Mouse (Mus musculus): ENCODE measurements around the gene Dtnb.

Dtnb gene

DNA sequence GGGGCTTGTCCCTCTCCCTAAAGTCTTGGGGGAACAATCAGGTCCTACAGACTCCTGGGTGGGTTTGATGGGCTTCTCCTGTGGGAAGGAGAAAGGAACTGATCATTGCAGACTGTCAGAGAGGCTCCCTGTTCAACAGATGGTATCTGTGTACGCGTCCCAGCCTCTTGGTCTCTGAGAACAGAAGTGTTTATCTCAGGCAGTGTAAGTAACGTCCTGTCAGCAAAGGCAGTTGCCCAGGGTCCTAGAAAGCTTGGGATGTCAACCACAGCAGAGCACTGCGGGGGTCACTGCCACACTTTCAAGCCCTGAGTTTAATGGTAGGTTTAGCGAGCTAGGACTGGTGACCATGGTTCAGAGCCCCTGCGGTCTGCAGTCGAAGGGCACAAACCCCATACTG lies 161.1 kb downstream of the Dtnb start:
- no peak overlapping the region for H3K4me3 ChIP-seq (replicated peaks; ENCODE audit: low read length)
- TF ChIP-seq POU5F1 (IDR thresholded peaks at IDR 0.05; ENCODE audit: borderline replicate concordance, low read length) (no peak), CTCF (conservative IDR thresholded peaks at IDR 0.05; ENCODE audit: low read length) (no peak), NANOG (IDR thresholded peaks at IDR 0.05; ENCODE audit: borderline replicate concordance, low read length) (no peak)
- H3K36me3 ChIP-seq (ENCODE audit: insufficient read depth, low read length), result peaks cover 8% of the 10 kb centered on the region; the same call in 1 of the 2 replicates
- 0 out of 2 replicates have a peak, but pooled peaks cover 4% of the 10 kb centered on the region for H3K27me3 ChIP-seq (ENCODE audit: insufficient read depth, low read length)
- peaks cover 51% of the 10 kb centered on the region for H3K4me1 ChIP-seq (replicated peaks; ENCODE audit: low read depth, low read length)
- no peaks in the 10 kb centered on the region for H3K9me3 ChIP-seq (ENCODE audit: low read length)

DNA sequence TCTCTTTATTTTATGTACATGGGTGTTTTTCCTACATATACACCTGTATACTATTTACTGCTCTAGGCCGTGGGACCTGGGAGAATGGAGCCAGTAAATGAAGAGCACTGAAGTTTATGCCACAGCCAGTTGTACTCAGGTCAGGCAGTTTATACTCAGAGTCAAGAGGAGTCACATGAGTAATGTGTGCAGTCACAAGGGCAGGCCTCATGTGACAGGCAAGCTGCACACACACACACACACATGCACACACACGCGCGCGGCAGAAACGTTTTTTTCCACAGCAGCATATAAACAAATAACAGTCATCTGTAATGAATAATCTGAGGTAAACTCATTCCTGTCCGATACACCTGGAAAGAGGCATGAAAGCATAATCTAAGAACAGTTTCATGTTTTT lies 164.8 kb downstream of the Dtnb start:
- peaks cover 21% of the 10 kb centered on the region for H3K27me3 ChIP-seq (ENCODE audit: insufficient read depth, low read length)
- H3K9me3 ChIP-seq (ENCODE audit: low read length), result no peaks in the 10 kb centered on the region
- H3K36me3 ChIP-seq (ENCODE audit: insufficient read depth, low read length), result peaks cover 12% of the 10 kb centered on the region
- H3K4me1 ChIP-seq (replicated peaks; ENCODE audit: low read depth, low read length), result peaks cover 68% of the 10 kb centered on the region
- TF ChIP-seq NANOG (IDR thresholded peaks at IDR 0.05; ENCODE audit: borderline replicate concordance, low read length), result no peak
- no peak for TF ChIP-seq CTCF (conservative IDR thresholded peaks at IDR 0.05; ENCODE audit: low read length)
- TF ChIP-seq POU5F1 (IDR thresholded peaks at IDR 0.05; ENCODE audit: borderline replicate concordance, low read length), result no peak
- H3K4me3 ChIP-seq (replicated peaks; ENCODE audit: low read length), result no peak overlapping the region

DNA sequence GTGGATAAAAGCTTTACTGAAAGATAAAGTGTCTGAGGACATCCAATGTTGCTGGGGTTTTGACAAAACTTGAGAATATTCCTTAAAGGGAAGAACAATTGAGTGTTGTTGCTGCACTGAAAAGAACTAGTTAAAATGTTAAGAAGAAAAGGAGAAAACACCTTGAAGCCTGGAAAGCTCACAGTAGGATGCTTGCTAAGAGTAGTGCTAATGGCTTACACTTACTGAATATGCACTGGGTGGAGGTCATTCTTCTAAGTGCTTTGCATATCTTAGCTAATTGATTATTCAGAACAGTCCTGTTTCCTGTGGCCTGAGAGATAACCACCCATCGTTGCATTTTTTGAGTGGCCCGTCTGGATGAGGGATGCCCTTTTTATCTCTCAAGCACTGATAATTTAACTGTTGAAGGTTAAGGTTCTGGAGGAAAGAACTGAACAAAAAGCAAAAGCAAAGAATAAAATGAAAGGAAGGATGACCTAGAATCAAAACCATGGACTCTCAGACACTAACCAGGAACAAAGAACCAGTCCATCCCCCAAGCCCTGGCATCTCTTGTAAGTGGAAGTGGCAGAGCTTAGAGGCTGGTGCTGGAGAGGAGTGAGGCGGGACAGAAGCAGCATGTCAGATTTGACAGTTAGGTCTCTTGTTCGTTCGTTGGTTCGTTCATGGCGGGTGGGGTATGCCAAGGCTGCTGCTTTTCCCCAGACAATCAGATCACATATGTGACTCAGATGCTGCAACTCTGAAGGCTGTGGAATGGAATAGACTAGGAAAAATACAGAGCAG lies 166.8 kb downstream of the Dtnb start:
- H3K36me3 ChIP-seq (ENCODE audit: insufficient read depth, low read length), result peaks cover 12% of the 10 kb centered on the region
- H3K4me1 ChIP-seq (replicated peaks; ENCODE audit: low read depth, low read length), result peaks cover 49% of the 10 kb centered on the region
- no peak for TF ChIP-seq CTCF (conservative IDR thresholded peaks at IDR 0.05; ENCODE audit: low read length)
- peak; percentile 48; the same call in 1 of the 2 replicates for TF ChIP-seq POU5F1 (IDR thresholded peaks at IDR 0.05; ENCODE audit: borderline replicate concordance, low read length)
- TF ChIP-seq NANOG (IDR thresholded peaks at IDR 0.05; ENCODE audit: borderline replicate concordance, low read length), result peak; percentile 95
- peaks cover 21% of the 10 kb centered on the region for H3K27me3 ChIP-seq (ENCODE audit: insufficient read depth, low read length)
- no peak overlapping the region for H3K4me3 ChIP-seq (replicated peaks; ENCODE audit: low read length)
- no peaks in the 10 kb centered on the region for H3K9me3 ChIP-seq (ENCODE audit: low read length)

DNA sequence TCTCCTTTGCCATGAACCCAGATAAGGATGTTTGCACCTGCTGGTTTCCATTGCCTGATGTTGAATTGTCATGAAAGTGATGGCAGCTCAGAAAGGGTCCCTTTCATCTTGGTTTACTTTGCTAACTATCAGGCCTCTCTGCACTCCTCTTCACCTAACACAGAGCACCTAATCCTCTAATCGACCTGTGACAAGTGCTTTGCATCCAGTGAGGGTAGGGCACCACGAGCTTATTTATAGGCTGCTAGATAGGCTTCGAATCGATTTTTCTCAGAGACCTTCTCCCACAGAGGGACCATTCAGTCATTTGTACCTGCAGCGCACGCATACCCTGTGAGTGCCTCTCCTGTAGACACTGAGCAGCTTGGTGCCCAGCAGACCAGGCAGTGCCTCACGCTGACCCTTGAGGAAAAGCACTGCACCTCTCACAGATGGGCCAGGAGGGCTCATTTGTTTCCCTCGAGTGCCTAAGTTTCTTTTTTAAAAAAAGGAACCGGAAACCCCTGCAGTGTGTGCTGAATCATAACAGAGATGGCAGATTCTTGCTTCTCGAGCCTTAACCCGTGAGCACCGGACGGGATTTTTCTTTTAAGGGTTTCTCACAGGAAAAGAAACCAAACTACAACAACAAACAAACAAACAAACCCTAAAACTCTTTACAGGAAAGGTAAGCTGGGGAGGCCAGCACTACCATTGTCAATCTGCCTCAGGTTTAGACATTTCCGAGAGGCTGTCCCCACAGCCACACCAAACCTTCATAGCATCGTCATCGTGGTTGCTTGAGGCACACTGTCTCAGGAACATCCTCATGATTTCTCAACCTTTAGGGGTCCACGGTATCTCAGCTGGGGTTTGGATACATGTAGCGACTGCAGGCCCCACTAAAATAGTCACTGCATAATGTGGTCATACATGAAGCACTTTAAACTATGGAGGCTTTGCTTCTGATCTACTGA lies 167.8 kb downstream of the Dtnb start:
- Histone ChIP-seq H3K36me3 (ENCODE audit: insufficient read depth, low read length) (peaks cover 12% of the 10 kb centered on the region), H3K9me3 (ENCODE audit: low read length) (no peaks in the 10 kb centered on the region)
- no peak for TF ChIP-seq NANOG (IDR thresholded peaks at IDR 0.05; ENCODE audit: borderline replicate concordance, low read length)

DNA sequence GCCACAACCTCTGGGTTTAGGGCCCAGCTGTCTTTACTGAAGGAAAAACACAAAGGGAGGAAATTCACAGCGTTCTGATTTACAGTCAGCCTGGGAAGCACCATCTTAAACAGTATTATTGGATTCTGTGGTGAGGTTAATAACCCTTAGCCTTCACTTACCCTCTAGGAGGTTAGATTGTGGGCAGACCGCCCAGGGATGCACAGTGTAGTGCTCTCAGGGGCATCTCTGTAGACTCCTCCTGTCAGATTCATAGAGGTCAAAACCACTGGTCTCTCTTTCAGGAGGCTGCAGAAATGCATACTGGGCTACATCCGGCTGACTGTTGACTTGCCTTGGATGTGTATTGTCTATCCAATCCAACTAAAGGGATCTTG lies 168.5 kb downstream of the Dtnb start:
- peaks cover 47% of the 10 kb centered on the region for H3K4me1 ChIP-seq (replicated peaks; ENCODE audit: low read depth, low read length)
- H3K4me3 ChIP-seq (replicated peaks; ENCODE audit: low read length), result no peak overlapping the region
- no peaks in the 10 kb centered on the region for H3K9me3 ChIP-seq (ENCODE audit: low read length)
- peaks cover 12% of the 10 kb centered on the region for H3K36me3 ChIP-seq (ENCODE audit: insufficient read depth, low read length)
- peaks cover 24% of the 10 kb centered on the region for H3K27me3 ChIP-seq (ENCODE audit: insufficient read depth, low read length)
- TF ChIP-seq CTCF (conservative IDR thresholded peaks at IDR 0.05; ENCODE audit: low read length), result no peak
- no peak for TF ChIP-seq POU5F1 (IDR thresholded peaks at IDR 0.05; ENCODE audit: borderline replicate concordance, low read length)

More for the DNA sequence above, 167.8 kb downstream of the Dtnb start:
- H3K27me3 ChIP-seq (ENCODE audit: insufficient read depth, low read length), result peaks cover 22% of the 10 kb centered on the region
- peaks cover 47% of the 10 kb centered on the region for H3K4me1 ChIP-seq (replicated peaks; ENCODE audit: low read depth, low read length)
- H3K4me3 ChIP-seq (replicated peaks; ENCODE audit: low read length), result no peak overlapping the region

DNA sequence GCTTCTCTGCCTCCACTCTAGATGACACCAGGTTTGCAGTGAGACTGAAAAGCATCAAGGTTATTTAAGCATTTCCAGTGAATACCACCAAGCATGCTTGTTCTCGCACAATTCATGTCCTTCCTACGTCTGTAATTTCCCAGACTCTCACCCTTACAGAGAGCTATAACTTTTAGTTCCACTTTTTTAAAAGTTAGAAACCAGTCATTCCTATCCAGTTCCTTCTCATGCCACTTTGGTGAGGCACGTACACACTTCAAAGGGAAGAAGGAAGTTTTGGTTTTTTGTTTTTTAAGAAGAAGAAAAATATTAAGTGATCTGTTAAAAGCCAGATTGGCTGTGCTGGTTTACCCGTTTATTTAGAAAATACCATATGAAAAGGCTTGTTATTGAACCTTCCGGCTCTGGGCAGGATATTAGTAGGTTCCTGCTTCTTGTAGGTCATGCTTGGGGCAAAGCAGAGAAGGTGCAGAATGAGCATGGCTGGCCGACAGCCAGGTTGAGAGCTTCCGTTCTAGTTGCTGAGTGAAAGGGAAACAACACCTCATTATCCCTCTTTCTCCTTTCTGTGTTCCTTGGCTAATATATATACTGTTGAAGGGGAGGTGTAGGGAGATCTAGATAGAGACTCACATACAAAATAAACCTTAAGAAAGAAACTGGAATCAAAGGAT lies 173.4 kb downstream of the Dtnb start:
- Histone ChIP-seq H3K4me1 (replicated peaks; ENCODE audit: low read depth, low read length) (peaks cover 21% of the 10 kb centered on the region), H3K36me3 (ENCODE audit: insufficient read depth, low read length) (peaks cover under 1% of the 10 kb centered on the region; the same call in 1 of the 2 replicates)

DNA sequence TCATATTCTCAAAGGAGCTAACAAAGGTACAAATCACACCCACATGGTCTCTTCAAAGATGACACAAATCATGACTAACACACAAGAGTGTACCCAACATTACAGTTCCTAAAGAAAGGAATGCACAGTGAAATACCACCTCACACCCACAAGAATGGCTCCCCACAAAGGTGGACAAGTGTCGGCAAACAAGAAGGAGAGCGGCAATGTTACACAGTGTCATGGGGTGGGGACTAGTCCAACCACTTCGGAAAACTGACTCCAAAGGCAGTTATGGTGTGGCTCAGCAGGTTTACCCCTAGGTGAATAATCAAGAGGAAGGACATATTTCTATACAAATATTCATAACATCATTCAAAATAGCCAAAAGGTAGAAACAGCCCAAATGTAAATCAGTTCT lies 174.2 kb downstream of the Dtnb start:
- no peak overlapping the region for H3K4me3 ChIP-seq (replicated peaks; ENCODE audit: low read length)
- no peaks in the 10 kb centered on the region for H3K36me3 ChIP-seq (ENCODE audit: insufficient read depth, low read length)
- TF ChIP-seq CTCF (conservative IDR thresholded peaks at IDR 0.05; ENCODE audit: low read length), result no peak
- H3K4me1 ChIP-seq (replicated peaks; ENCODE audit: low read depth, low read length), result peaks cover 18% of the 10 kb centered on the region
- no peaks in the 10 kb centered on the region for H3K9me3 ChIP-seq (ENCODE audit: low read length)
- H3K27me3 ChIP-seq (ENCODE audit: insufficient read depth, low read length), result peaks cover 5% of the 10 kb centered on the region; the same call in 1 of the 2 replicates

More for the DNA sequence above, 173.4 kb downstream of the Dtnb start:
- Histone ChIP-seq H3K4me3 (replicated peaks; ENCODE audit: low read length) (no peak overlapping the region), H3K9me3 (ENCODE audit: low read length) (no peaks in the 10 kb centered on the region), H3K27me3 (ENCODE audit: insufficient read depth, low read length) (peaks cover 10% of the 10 kb centered on the region; the same call in 1 of the 2 replicates)
- no peak for TF ChIP-seq NANOG (IDR thresholded peaks at IDR 0.05; ENCODE audit: borderline replicate concordance, low read length)

DNA sequence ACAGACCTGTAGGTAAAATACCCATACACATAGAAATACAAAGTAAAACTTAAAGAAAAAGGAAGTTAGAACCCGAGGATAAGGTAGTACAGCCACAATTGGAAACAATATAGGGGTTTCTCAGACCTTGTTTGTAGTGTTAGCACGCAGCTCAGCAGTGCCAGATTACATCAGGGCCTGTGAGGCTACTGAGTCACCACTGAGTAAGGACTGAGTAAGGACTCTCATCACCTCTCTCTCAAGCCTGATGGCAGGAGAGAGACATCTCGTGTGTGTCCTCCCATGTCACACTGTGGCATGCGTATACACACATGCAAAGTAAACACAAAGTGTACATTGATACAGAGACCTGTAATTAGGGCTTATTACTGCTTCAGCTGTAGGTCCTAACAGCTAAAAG lies 175.4 kb downstream of the Dtnb start:
- no peak for TF ChIP-seq POU5F1 (IDR thresholded peaks at IDR 0.05; ENCODE audit: borderline replicate concordance, low read length)
- no peak for TF ChIP-seq CTCF (conservative IDR thresholded peaks at IDR 0.05; ENCODE audit: low read length)
- no peak for TF ChIP-seq NANOG (IDR thresholded peaks at IDR 0.05; ENCODE audit: borderline replicate concordance, low read length)
- H3K36me3 ChIP-seq (ENCODE audit: insufficient read depth, low read length), result peaks cover 5% of the 10 kb centered on the region
- H3K9me3 ChIP-seq (ENCODE audit: low read length), result no peaks in the 10 kb centered on the region
- peaks cover 18% of the 10 kb centered on the region for H3K4me1 ChIP-seq (replicated peaks; ENCODE audit: low read depth, low read length)
- peaks cover 4% of the 10 kb centered on the region; the same call in 1 of the 2 replicates for H3K27me3 ChIP-seq (ENCODE audit: insufficient read depth, low read length)
- no peak overlapping the region for H3K4me3 ChIP-seq (replicated peaks; ENCODE audit: low read length)
